Mouse (Mus musculus): Measurements from ENCODE around the gene Ryk.

The Ryk gene

DNA sequence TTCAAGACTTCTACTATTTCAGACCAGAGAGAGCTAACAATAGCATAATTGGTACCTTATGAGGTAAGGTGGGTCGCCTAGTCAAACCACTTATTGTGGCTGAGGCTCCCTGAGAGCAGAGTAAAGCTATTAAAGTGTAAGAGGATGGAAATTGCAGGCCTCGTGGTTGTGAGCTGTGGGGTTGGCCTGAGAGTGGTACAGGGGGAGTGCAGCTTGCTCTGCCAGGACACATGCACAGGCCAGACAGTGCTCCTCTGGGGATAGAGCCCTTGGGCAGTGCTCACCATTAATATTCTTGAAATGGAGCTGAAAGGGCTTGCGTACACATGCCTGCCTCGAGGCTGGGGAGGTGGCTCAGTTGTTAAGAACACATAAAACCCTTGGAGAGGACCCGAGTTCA, 23.6 kb downstream of the Ryk start:
- in situ Hi-C loops (cut with MboI, MseI) = no loop called here

DNA sequence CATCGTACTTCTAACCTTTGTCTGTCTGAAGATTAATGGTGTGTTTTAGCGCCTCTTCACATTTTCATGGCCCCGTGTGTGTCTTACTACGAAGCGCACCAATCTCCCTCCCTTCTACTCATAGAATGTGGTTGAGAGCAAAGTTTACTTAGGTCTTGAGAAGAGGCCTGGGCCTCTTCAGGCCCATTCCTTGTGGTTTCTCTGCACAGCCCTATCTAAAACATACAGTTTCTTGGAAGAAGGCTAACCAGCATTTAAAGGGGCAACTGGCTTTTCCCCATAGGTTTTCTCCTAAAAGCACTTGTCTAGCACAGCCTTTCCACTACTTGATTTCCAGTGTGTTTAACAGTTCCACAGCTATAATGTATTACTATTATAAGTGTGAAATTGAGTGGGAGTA, 24.7 kb downstream of the Ryk start:
- in situ Hi-C loops (cut with MboI, MseI) = no loop called here

DNA sequence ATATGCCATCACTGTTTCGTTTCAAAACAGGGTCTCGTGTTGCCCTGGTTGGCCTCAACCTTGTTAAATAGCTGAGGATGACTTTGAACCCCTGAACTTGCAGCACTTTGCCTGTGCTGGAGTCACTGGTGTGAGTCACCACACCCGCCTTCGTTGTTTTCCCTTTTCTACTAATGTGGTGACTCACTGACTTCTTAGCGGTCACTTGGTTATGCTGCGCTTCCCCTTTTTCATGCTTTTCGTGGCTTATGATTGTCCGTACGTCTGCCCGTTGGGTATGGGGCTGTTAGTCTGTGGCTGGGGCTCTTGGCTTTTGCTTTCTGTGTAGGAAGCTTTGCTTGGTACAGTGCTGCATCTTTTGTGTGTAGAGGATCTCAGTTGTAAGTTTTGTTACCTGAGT, 25.2 kb downstream of the Ryk start:
- in situ Hi-C loops (cut with MboI, MseI) = loop anchor here (10.0 kb wide), 1 partner anchor 225 kb away; no protein-coding TSS in a partner anchor

DNA sequence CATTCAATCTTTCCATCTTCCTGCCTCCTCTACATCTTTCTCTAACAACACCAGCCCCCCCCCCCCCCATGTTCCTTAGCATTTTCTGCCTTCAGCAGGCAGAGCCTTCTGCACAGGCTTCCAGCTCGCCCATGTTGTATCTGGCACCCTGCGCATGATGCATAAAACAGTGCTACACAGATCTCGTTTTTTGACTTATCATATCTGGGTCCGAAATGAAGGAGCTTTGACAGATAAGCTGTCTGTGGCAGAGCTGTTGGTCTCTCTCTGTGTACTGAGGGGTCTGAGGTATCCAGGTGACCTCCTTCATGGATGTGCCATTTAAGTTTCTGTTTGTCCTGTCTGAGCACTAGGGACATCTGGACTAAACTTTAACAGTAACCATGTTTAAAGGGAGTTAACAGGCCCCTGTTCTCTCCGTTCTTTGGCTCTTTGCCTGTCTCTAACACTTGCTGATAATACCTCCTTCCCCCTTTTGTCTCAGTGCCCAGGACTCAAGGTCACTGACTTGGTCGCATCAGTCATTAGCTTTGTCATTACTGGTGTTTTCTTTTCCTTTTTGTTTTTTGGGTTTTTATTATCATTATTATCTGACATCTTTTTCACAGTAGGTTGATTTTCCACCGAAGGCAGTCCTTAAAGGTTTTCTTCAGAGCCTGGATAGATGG, 26.2 kb downstream of the Ryk start:
- in situ Hi-C loops (cut with MboI, MseI) = loop anchor here (10.0 kb wide), 1 partner anchor 226 kb away; no protein-coding TSS in a partner anchor

DNA sequence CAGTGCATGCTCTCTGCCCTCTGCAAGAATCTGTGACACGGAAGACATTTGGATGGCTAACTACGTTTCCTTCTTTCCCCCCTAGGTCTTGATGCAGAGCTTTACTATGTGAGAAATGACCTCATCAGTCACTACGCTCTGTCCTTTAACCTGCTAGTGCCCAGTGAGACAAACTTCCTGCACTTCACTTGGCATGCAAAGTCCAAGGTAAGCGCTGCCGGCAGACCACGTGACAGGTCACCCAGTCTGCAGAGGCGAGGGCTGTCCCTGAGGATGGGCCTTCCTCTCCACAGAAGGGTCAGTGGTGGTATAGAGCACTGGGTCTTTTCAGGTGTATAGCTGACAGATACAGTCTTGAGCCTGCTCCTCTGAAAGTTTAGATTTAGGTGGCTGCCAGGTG, 27.1 kb downstream of the Ryk start:
- in situ Hi-C loops (cut with MboI, MseI) = loop anchor here (10.0 kb wide), 1 partner anchor 227 kb away; no protein-coding TSS in a partner anchor

DNA sequence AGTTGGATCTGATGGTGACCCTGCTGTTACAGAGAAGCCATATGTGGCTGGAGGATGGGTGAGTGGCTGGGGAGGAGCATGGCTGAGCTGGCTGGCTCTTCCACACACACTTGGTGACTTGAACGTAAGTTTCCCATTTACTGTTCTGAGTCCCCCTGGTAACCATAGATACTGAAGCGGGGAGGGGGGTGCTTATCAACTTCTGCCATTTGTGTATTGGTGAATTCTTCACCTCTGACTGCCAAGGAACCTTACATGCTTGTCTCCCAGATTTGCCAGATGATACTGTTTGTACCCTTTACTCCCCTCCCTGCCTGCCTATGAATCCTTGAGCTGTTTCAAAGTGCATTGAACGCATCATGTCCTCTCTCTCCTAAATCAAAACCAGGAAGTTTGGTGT, 27.5 kb downstream of the Ryk start:
- in situ Hi-C loops (cut with MboI, MseI) = loop anchor here (10.0 kb wide), 1 partner anchor 227 kb away; no protein-coding TSS in a partner anchor

DNA sequence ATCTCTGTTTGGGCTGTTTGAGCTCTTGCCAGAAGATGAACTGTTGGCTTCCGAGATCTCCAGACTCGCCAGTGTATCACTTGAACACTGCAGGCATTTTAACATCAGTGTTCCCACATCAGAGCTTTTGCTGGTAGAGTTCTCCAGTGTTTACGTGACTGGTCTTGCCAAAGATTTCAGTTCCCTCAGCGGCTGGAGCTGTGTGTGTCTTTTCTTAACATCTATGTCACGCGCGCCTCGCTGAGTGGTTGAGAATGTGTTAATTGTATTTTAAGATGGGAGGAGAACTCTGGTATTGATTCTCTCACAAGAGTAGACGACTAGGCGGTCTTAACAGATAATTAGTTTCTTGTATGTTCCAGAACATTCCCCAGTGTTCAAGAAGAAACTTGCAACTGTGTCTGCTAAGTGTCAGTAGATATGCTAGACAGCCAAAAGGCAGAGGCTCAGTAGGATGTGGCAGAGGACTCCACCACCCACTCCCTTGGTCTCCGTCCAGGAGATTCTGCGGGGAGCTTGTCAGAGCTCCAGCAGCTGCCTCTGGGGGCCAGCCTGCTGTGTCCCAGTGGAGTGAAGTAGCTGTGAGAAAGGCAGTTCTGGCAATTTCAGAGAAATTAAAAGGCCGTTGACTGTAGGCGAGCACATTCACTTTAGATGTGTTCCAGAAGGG, 29.3 kb downstream of the Ryk start:
- in situ Hi-C loops (cut with MboI, MseI) = loop anchor here (10.0 kb wide), 1 partner anchor 229 kb away; no protein-coding TSS in a partner anchor

DNA sequence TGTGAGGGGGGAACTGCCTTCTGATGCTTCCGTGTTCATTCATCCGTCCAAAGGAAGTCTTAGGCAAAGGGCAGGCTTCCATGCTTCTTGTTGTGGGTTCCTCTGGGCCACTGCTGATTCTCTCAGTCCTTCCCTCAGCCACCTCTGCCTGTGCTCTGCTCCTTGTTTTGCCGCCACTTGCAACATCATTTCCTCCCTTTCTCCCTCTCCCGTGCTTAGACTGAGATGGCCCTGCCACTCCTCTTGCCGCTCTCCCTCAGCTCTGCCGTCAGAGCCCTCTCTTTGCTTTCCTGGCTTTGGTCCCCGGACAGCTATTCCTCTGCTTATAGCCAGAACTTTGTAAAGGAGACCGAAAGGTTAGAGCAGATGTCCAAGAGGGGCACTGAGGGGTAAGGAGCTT, 30.2 kb downstream of the Ryk start:
- in situ Hi-C loops (cut with MboI, MseI) = loop anchor here (5.0 to 10.0 kb wide), 2 partner anchors 148 to 230 kb away; partner anchors contain the start of gene Amotl2

DNA sequence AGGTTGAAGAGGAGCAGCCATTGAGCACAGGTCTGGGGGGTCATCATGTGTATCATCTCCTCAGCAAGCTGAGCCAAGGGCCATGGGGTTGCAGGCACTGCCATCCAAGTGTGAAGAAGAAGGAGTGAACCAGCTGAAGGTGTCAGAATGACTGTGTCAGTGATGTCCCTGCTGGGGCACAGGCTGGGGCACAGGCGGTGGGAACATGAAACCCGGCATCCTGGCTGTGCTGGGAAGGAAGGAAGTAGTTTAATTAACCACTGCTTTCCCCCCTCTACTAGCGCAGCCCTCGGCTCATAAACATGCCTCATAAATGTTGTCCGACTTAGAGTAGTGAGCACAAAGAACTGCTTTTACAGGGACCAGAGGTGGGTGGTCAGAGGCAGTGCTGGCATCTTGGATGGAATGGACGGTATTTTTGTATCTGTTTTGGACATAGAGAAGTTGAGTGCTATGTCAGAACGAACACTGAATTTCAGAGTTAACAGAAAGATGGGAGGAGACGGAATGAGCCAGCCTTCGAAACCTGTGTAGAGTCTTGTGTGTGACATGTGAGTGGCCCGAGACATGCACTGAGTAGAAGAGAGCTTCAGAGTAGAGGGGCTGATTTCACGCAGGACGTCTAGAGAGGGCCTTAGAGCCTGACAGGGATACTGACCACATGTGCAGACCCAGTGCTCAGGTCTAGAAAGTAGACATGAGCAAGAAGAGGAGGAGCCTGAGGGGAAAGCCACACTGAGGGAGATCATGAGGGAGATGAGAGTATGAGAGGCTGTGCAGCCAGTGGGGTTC, 31.4 kb downstream of the Ryk start:
- in situ Hi-C loops (cut with MboI, MseI) = loop anchor here (5.0 to 10.0 kb wide), 2 partner anchors 149 to 231 kb away; partner anchors contain the start of gene Amotl2

DNA sequence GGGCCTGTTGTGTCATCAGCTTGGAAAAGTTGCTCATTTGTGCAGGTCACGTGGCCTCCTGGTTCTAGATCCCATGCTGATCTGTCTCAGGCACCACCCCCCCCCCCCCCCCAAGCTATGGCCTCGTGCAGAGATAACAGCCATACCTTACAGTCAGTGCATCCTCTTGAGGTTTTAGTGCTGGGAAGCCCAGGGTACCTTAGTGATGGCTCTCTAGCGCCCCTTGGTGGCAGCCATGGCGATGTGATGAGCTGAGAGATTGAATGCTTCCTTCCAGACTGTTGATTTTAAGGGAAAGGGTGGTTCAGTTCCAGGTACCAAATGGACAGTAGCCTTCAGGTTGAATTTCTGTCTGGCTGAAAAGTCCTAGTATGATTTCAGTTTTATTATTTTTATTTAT, 32.2 kb downstream of the Ryk start:
- in situ Hi-C loops (cut with MboI, MseI) = loop anchor here (5.0 to 10.0 kb wide), 2 partner anchors 150 to 232 kb away; partner anchors contain the start of gene Amotl2

DNA sequence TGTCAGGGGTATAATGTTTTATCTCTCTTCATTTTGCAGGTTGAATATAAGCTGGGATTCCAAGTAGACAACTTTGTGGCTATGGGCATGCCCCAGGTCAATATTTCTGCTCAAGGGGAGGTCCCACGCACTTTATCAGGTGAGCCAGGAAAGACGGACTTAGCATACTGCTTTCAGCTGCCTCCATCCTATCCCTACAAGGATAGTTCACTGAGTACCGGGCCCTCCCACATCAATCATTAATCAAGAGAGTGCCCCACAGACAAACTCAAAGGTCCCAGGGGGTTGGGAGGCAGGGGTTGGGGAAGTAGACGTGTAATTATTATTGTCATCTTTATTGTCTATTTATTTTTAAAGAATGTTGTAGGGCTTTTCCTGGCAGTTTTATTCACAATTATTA, 32.8 kb downstream of the Ryk start:
- in situ Hi-C loops (cut with MboI, MseI) = loop anchor here (5.0 to 10.0 kb wide), 2 partner anchors 150 to 233 kb away; partner anchors contain the start of gene Amotl2

DNA sequence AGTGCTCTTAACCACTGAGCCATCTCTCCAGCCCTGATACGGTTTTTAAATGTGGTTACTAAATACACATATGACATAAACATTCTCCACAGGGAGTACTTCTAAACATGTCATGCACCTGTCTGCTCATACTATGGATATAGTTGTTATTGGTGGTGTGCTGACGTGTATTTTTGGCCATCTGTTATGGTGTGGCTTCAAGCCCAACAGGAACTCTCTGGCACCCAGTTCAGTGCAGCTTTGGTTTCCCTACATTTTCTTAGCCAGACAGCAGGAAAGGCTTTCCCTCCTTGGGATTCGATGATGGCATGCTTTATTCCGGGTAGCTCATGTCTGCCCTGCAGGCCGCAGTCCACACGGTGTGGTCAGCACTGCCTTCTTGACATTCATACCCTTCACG, 33.7 kb downstream of the Ryk start:
- in situ Hi-C loops (cut with MboI, MseI) = loop anchor here (5.0 to 10.0 kb wide), 2 partner anchors 151 to 234 kb away; partner anchors contain the start of gene Amotl2

DNA sequence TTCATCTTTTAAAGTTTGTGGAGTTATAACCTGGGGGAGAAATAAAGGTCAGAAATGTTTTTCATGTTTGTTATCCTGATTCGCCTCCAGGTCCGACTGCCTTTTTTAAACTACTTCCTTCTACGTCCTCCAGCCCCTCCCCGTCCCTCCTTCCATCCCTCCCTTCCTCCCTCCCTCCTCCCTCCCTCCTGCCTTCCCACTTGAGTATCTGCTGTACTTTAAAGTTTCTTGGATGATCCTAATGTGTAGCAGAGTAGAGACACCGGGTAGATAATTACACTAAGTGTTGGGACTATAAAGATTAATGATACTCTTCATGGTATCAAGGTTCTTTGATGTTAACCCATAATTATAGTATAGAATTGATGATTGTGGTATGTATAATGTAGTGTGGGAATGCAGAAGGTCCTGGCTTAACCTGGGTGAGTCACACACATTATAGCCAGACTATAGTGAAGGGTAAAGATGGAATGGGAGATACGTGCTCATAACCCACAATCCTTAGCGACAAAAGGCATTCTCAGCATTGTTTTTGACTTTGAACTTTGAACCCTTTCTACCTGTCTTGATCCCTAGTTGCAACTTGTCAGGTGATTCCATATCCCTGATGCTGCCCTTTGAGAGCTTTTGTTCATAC, 41.5 kb downstream of the Ryk start:
- in situ Hi-C loops (cut with MboI, MseI) = loop anchor here (5.0 kb wide), 2 partner anchors 94 to 224 kb away; no protein-coding TSS in a partner anchor

DNA sequence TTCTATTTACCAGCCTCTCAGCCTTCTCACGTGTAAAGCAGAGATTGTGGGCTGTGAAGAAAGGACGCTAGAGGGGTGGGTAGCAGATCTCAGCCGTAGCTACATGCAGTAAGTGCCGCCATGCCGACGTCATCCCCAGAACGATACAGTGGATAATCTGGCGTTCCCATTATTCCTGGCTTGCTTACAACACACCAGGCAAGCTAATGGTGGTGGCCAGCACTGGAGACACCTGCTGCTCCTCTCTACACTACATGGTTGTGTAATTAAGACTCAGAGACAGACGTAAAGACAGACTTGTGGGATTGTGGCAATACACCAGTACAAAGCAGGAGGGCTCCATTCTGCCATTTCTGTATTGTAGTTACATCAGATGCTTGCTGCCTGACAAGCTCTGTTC, 43.2 kb downstream of the Ryk start:
- in situ Hi-C loops (cut with MboI, MseI) = loop anchor here (5.0 kb wide), 2 partner anchors 96 to 226 kb away; no protein-coding TSS in a partner anchor

DNA sequence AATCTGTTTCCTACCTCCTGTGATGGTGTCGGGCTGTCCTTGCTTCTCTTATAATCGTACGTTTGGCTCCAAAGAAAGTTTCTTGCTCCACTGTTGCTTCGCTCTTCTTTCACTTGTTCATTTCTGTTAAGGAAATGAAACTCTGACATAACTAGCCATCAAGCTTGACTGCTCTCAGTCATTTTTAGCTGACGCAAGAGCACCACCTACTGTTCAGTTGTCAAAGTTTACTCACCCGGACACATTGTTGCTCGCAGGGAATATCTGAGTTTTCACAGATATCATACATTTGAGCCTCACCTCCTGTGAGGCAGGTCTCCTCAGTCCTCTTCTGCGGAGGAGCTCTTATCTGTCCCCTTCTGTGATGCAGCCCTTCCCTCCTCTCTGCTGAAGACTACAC, 44.8 kb downstream of the Ryk start:
- in situ Hi-C loops (cut with MboI, MseI) = loop anchor here (5.0 kb wide), 2 partner anchors 97 to 227 kb away; no protein-coding TSS in a partner anchor

DNA sequence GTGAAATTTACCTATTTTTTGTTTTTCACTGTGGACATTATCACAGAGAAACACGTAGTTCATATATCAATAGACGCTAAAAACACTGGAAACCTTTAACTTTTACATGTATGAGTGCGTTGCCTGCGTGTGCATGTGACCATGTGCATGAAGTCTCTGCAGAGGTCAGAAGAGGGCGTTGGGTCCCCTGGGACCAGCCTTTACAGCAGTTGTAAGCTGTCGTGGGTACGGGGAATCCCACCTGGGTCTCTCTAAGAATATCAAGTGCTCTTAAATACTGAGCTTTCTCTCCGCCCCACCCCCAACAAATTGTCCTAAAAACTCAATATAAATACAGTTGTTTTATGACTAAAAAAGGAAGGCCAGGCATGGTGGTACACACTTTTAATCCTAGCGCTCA, 50.0 kb downstream of the Ryk start:
- in situ Hi-C loops (cut with MboI, MseI) = no loop called here

DNA sequence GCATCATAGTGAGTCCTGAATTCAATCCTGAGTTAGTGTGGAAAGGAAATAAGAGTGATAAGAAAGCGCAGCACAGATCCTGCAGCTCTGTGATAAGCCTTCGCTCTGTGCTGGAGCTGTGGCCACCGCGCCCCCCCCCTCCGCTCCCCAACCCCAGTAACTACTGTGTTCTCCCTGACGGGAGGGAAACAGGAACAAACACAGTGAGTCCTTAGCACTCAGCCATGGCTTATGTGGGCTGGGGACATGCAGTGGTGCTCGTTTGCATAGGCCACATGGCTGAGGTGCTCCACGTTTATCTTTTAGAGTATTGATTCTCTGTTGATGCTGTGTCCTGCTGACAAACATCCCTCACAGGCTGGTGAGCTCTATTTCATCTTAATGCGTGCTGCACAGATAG, 55.4 kb downstream of the Ryk start:
- in situ Hi-C loops (cut with MboI, MseI) = no loop called here

DNA sequence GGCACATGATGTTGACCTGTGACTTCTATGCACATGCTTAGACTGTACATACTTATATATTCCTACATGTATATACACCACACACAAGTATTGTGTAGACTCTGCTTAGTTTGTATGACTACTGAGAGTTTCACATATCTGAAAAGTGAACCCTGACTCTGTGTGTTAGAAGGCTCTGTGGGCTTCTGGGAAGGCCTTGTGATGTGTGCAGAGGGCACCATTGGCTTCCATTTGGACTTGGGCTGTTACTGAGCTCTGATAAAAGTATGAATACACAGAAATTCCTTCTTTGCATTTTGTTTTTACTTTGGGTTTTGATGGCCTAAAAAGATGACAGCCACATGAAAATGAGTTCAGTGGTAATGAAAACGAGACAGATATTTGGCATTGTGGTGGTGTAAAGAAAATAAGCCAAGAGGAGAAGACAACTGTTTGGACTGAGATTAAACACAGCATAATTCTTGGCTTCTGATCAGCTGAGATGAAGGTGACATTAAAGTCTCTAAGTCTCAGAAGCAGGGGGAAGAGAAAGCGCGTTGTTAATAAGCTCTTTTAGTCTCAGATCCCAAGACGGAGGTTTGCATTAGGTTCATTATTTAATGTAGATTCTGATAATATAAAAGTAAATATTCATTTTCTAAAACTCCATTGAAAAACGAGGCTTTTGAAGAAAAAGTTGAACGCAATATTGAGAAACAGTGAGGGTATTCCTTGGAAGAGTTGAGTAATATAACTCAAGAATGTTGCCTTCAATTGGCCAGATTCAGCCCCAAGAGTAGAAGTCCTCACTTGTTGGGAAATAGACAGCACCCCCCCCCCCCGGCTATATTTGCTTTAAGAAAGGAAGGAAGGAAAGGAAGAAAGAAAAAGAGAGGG, 58.0 kb downstream of the Ryk start:
- in situ Hi-C loops (cut with MboI, MseI) = no loop called here

DNA sequence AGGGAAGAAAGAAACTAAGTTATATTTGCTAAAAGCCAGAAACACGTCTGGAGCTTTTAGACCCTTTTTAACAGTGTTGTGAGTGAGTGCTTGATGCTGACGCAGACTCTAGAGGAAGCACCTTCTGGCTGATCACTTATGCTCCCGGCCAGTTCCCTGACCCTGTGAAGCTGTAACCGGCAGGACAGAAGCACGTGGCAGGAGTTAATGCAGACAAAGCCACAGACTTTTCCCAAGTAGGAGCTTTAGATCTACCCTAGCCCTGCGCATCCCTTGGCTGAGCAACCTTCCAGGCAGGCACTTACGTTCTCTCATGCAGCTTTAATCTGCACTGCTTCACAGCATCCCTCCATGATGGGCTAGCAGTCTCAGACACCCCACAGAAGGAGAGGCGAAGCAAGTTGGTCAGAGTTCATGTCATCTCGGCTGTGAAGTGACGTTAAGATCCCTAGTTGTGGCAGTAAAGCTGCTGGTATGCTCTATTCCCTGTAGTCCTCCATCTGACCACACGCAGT, 58.7 kb downstream of the Ryk start:
- in situ Hi-C loops (cut with MboI, MseI) = no loop called here

DNA sequence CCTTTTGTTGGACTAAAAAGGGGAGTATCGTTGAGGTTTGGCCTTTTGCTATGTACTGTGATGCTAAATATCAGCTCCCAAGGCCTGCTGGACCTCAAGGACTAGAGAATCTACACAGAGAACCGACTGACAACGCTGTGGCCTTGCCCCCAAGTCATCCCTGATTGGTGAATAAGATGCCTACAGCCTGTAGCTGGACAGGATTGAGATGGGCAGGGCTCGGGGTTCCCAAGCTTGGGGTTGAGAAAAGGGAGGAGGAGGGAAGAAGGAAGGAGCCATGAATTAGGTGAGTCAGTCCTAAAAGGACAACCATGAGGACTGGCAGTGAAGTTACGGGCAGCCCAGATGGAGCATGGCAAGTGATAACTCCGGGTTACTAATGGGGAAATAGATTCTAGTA, 65.2 kb downstream of the Ryk start:
- in situ Hi-C loops (cut with MboI, MseI) = no loop called here

Measured in T-helper 2 cell (primary cell).